Mouse (Mus musculus): ENCODE measurements around the gene Gm13023. TPM values are rescaled to one million over a fixed set of nuclear protein-coding genes. Genes with fewer than 3 reads are reported as not detected.
"Not testable (repeated sequence)": the region's sequence is repeated elsewhere in the genome, so short reads cannot be mapped to it uniquely, and the experiment has no call there.

The Gm13023 gene
- not detected in 2 replicates for polyA plus RNA-seq (2012; rRNA removed)

GRCm38 (mm10) chr4:143789052-143789451, at the start of gene Gm13023:
Gm13023 (plus strand) TSS chr4:143789352.
- WGBS: 86% methylated on average over 3 of the region's 3 CpGs
- not testable (repeated sequence) for H3K4me1 ChIP-seq (ENCODE audit: control insufficient read depth, insufficient read depth, low read length); DNase-seq; H3K4me3 ChIP-seq (replicated peaks; ENCODE audit: extremely low read depth, low read depth, low read length)

- DNase-seq: no peak
- WGBS: 66% methylated on average over 2 of the region's 2 CpGs
- Histone ChIP-seq H3K4me1 (ENCODE audit: control insufficient read depth, insufficient read depth, low read length) (no peaks in the 10 kb centered on the region), H3K4me3 (replicated peaks; ENCODE audit: extremely low read depth, low read depth, low read length) (no peak within 1 kb of the TSS)
- TF ChIP-seq CTCF (IDR thresholded peaks at IDR 0.05; ENCODE audit: insufficient read depth, low read length): no peak
- no peak for TF ChIP-seq POLR2A (IDR thresholded peaks at IDR 0.05; ENCODE audit: borderline replicate concordance, extremely low read depth, low read depth, low read length)
These were observed 26.8 kb downstream of the Gm13023 start, which contains the start of gene Gm13084 for GRCm38 (mm10) chr4:143815993-143816392. Gm13084 (minus strand) TSS chr4:143816093.

Other genes starting within 250 kb of the Gm13023 start
- gene BC080695, start 237.7 kb upstream of the Gm13023 start, polyA plus RNA-seq (2012; rRNA removed): not detected in 2 replicates
- not detected in 2 replicates for gene Gm13057, start 237.6 kb upstream of the Gm13023 start, polyA plus RNA-seq (2012; rRNA removed)
- not detected in 2 replicates for gene Gm13083, start 174.3 kb upstream of the Gm13023 start, polyA plus RNA-seq (2012; rRNA removed)
- not detected in 2 replicates for gene Gm13088, start 132.1 kb upstream of the Gm13023 start, polyA plus RNA-seq (2012; rRNA removed)
- not detected in 2 replicates for gene Gm13089, start 86.6 kb upstream of the Gm13023 start, polyA plus RNA-seq (2012; rRNA removed)
- gene Gm13078, start 69.9 kb upstream of the Gm13023 start, polyA plus RNA-seq (2012; rRNA removed): not detected in 2 replicates
- not detected in 2 replicates for gene Gm13084, start 26.7 kb downstream of the Gm13023 start, polyA plus RNA-seq (2012; rRNA removed)
- not detected in 2 replicates for gene Gm13103, start 57.1 kb downstream of the Gm13023 start, polyA plus RNA-seq (2012; rRNA removed)
- gene Pramef6, start 111.0 kb downstream of the Gm13023 start, polyA plus RNA-seq (2012; rRNA removed): not detected in 2 replicates
- gene Pramef25, start 161.7 kb downstream of the Gm13023 start, polyA plus RNA-seq (2012; rRNA removed): not detected in 2 replicates
- gene Gm13101, start 177.6 kb downstream of the Gm13023 start, polyA plus RNA-seq (2012; rRNA removed): not detected in 2 replicates
- not detected in 2 replicates for gene Pramef17, start 205.0 kb downstream of the Gm13023 start, polyA plus RNA-seq (2012; rRNA removed)